Mouse (Mus musculus) lung, postnatal 14 days (tissue): ENCODE measurements around the gene Cadps.

ENCODE experiments used
- DNase-seq: peaks from one replicate; pipeline ENCODE4 v3.0.0; 2021

Cadps gene

DNA sequence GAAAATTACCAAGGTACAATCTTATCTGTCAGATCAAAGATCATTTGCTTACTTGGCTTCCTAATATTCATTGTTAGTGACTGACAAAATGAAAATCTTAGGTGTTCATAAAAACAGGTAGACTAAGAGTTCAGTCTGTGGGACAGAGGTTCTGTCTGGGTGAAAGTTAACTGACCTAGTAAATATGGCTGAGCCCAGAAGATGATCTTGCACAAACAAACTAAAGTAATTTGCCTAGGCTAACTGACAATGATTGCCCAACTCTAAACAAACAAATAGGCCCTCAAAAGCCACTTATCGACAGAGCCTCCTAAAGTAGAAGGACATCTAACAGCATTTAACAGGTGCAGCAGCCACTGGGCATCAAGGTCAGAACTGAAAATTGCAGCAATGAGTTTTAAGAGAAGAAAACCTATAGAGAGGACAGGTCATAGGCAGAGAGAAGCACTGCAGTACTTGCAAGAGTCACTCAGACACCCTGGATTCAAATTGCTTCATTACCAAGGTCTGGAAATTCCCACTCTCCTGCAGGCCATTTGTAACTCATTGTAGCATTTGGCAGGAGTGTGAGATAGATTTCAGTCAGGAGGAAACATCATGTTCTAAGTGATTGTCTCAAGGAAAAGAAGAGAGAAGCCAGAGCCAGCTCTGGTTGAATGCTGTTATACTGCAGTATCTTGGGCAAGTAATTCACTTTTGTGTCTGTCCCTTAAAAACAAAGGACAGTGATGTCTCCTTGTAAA is 100.3 kb downstream of the Cadps start:
- no peak for DNase-seq

DNA sequence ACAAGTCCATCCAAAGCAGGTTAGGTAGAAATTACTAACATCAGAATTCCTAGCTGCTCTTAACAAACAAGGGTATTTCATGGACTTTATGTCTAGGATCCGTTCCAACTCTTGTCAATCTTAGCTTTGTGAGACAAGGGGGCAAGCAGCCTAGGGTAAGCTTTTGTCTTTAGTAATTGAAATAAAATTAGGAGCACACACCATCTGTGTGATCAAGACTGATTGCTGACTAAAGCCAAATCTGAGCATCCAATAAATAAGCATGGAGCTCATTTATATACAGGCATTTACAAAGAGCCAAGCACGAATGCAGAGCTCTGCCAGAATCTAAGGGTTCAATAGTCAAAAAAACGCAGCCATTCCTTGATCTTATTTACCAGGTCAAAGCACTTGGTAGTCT is 104.1 kb downstream of the Cadps start:
- DNase-seq = no peak

DNA sequence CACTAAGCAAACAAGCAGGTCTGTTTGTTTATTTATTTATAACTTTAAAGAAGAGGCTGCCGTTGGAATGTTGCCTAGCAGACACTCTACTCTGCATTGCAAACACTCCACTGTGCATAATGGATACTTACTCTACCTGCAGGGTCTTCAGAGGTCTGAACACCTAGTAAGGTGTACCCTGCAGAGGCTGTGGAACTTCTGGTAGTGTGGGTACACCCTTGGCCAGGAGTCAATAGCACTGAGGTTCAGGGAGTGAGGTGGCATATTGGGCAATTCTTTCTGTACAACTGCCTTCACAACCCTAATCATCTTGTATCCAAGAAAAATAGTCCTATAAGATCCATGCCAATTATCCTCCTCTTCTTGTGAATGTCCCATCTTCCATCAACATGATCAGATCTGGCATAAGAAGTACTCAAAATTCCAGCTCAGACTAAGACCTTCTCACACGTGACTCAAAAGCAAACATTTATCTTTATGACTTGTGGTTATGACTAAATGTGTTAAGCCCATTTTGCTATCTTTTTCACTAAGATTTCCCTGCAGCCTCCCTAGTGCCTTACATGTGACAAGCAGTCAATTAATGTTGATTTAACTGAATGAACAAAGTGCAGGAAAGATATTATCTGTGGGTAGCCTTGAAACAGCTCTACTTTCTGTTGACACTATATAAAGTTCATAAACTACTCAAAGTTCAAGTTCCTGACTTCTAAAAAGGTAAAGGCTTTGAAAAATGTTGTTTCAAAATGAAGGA is 106.8 kb downstream of the Cadps start:
- no peak for DNase-seq

DNA sequence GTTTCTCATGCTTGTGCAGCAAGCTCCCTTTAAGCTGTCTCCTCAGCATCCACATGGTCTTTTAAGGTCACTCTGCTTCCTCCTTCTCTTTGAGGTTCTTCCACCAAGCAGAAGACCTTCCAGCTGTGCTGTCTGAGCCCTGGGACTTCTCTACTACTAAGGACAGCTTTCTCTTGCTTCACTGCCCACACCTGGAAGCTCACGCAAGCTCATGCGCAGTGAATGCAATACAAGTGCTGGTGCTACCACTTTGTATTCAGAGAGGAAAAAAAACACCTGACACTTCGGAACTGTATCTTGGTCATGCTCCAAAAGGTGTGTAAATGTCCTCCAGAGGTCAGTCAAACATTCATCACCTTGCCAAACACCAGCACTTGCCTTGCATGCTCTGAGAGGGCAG is 115.5 kb downstream of the Cadps start:
- no peak for DNase-seq

DNA sequence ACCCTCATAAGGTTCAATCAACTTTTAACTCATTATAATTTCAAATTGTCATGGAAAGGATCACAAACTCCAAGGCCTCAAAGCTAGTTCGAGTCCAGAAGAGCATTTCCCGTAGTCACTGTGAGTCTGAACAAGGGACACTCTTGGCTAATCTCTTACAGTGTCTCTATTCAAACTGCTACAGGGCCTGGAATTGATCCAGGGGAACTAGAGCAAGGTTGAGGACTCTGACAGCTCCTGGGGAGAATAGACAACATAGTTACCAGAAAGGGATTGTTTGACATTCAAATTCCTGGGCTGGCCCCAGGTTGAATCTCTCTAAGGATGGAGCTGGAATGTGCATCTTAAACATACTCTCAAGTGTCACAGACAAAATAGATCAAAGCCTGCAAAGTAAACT is 118.4 kb downstream of the Cadps start:
- DNase-seq = no peak

DNA sequence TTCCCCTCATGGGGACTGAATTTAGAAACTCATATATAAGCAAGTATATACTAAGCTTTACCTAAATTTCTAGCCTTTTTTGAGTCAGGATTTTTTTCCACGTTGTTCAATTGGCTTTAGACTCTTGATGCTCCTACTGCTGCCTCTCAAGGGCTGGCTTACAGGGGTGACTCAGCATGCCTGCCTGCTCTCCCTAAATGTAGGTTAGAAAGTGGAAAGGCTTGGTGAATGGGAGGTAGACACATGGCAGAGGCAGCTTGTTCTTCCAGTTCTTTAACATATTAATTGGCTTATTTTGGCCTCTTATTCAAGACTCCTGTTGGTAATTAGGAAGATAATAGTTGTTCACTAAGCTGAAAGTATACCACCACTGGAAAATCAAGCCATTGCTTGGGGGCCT is 132.7 kb downstream of the Cadps start:
- no peak for DNase-seq

DNA sequence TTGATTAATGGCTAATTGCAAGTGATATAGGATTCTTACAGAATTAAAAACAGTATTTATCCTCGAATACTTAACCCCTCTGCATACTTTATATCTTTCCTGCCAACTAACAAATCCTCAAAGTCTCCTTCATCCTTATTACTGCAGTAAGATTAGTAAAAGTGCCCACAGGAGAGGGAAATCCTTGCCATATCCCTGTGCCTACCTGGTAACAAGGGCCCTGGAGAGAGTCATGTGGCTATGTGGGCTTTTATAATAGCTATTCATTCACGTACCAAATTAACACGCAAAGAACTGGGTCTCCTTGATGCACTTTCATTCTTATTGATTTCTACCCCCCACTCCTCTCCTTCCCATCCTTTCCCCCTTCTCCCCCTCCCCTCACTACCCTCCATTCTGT is 137.9 kb downstream of the Cadps start:
- no peak for DNase-seq

DNA sequence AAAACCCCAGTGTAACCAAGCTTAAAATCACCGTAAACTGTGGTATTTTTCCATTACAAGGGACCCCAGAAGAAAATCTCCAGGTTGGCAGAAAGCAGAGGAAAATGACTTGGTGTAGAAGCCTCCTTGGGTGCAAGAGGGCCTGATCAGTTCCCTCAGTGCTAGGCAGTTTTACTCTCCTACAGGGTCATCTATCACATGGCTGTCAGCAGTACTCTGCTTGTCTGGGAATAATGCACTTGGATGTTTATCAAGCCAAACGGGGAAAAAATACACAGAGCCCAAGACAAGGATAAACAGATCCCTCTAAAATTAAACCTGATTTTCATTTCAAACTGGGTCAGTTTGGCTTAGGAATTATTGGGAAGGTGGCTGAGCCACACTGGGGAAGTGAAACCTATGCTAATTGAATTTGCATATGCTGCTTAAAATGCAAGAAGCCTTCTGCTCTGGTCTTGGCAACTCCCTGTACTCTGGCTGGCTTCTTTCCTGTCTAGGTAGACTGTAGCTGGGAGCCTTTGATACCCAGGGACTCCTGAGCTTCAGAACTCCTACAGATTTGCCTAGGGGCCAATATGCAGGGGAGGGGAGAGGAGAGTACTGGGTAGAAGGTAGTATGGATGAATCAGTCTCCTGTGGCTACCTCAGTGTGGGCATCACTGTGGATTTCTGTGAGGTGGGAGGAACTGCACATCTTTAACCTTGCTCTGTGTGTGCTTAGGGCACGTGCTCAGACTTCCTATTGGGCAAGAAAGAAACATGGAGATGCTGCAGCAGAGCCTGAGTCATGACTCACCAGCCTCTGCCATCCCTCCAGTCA is 141.8 kb downstream of the Cadps start:
- DNase-seq = no peak

DNA sequence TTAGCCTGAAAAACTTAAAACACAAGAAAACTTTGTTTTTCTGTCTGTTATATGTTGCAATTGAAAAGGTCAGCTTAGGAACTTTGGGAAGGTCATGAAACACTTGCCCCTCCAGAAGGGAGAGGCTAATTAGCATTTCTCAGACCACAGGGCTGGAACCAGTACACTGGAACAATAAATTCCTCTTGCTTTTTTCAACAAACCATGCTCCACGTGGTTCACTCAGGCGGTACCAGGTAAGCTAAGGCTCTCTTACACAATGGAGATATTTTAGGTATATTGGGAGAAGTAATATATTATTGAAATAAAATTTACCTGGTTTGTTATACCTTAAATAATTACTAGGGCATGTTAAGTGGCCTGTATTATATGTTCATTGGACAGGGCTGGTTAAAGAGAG is 161.4 kb downstream of the Cadps start:
- DNase-seq = no peak

DNA sequence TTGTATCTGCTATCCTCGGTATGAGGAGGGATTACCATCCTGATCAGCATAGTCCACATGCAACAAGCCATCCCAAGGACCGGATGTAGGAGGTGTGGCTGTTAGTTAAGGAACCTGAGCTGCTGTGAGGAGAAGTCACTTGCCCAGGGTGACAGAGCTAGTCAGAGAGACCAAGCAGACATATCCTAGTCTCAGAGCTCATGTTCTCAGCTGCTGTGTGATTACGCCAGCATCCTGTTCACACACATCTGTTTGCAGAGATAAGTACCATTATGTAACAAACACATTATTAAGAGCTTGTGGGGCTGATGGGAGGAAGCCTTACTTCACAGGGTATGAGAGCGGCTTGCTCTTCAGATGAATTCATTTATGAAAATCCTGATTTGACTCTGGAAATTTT is 165.5 kb downstream of the Cadps start:
- no peak for DNase-seq

DNA sequence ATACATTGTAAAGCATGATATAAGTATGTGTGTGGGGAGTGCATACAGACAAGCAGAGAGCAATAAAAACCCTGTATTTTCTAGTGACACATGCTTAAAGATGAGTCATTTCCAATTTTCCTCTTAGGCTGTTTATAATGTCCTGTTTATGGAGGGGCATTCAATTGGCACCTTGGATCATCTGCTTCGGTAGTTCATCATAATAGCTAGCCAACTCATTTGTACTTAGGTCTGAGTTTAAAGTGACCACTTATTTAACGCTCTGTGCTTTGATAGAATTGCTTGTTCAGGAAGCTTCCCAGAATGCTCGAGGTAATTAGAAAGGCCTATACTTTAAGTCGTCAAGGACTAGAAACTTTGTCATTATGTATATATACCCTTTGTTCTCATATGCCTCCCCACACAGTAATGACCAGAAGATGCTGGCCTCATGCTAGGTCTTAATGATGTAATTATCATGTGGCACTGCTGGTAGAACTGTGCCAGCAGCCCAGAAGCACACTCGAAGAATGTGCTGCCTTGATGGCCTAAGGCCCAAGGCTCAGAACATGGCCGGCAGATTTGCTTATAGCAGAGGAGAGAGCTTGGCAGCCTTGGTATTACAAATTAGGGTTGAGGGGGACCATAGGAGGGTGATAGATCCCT is 179.9 kb downstream of the Cadps start:
- no peak for DNase-seq

DNA sequence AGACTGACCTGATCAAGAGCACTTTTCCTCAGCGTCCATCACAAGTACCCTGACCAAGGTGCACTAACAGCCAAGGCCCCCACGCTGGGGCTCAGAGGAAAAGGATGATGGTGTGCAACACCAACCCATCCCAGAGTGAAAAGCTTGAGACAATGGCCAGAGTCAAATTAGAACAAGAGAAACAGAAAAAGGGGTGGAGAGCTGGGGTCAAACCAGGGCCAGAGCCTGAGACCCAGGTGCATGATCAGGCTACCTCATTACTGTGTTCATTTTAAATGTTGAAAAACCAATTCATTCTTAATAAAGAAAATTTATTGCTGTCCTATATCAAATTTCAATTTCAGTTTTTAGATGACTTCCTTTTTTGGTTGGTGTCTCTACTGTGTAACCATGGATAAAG is 184.1 kb downstream of the Cadps start:
- no peak for DNase-seq

DNA sequence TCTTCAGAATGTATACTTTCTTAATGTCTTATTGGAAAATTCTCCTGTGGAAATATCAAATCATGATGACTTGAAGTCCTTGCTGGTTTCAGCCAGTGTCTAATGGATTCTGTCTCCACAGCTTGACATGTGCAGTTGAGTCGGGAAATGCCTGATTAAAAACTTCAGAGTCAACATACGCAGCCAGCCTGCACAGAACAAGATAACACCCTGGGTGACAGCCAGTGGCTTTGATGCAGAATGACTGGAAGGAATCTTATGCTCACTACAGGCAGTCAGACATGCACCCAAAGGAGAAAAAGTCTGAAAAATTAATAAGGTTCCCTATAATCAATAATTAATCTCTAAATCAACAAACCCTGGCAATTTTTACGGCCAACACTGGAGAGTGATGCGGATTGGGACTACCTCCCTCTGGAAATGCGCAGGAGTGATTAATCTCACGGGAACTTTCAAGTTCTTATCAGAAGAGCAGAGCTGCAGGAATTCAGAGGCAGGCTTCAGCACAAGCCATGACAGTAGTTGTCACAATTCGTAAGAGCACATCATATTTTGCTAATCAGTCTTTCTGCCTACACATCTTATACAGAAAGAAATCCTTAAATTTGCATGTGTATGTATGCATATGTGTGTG is 185.6 kb downstream of the Cadps start:
- DNase-seq = no peak

DNA sequence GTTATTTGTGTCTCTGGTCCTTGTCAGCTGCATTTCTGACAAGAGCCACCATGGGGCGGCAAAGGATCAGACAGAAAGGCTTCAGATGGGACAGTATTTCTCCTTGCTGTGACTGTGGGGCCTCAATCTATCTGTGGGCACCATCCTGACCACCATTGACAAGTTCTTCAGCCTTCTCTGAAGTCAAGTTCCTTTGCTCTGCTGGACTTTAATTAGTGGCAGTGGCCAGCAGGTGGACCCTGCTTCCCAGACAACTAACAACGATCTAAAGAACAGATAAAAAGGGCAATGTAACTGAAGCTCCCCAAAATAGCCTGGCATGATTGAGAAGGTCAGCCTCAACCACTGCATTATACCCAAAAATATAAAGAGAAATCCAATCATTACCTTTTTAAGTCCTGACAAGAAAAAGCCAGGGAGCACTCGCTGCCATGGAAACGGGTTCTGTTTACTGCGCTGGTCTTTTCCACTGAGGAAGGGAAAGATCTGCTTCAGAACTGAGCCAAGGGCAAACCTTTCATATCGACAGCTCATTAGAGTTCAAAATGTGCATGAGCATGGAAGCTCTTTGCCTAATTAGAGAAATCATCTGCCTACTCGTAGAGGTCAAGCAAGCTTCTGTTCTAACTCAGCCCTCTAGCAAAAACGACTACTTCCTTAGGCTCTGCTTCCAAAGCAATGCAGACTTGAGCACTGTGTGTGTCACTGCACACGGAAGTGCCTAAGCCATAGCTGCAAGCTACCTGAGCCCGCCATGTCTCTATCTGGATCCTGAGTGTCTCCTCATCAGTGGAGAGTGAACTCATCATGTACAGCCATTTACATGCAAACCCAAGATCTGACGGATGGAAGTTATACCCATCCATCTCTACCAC is 198.4 kb downstream of the Cadps start:
- DNase-seq = no peak

DNA sequence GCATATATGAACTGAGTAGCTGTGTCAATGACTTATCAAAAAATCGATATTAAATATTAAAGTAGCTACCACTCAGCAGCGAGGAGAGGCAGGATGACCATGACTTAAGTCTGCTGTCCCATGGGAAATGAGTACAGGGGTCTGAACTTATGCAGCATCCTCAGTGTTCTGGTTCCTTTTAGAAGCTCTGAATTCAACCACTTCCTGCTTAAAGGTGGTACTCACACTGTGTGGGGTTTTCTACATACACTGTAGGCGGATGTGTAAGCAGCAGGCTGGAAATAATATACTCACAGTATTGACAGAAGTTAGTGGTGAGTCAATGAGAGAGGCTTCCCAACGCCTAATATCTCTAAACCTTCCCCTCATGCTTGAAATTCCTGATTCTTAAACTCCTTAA is 215.9 kb downstream of the Cadps start:
- DNase-seq = no peak

DNA sequence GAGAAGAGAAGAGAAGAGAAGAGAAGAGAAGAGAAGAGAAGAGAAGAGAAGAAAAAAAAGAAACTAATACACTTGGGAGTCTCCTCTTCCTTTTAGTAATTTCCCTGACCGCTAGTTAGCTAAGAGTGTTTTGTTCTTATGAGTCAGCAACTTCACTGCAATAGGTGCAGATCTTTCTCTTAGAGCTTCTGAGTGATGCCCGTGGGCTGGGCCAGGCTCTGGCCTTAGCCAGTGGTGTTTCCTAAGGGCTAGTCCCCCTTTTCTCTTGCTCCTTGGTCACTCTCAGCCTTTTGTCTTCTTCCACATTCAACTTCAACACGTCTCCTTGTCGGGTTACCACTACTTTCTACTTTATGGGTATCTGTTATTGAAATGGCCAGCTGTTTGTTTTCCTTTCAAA is 216.7 kb downstream of the Cadps start:
- no peak for DNase-seq

DNA sequence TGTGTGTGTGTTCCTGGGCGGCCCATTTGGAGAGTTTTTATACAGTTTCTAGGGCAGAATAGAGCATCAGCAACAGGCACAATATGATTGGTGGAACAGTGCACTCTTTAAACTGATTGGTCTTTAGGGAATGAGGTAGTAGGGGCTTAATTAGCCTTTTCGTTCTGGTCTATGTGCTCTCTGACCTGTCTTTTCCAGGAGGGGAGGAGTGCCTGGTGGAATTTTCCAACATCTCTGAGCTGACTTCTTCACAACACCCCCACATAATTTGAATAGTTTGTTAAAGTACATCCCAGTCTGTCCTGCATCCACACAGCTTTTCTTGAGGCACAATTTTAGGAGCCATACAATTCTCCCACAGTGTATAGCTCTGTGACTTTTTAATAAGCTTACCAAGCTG is 220.8 kb downstream of the Cadps start:
- DNase-seq = no peak

DNA sequence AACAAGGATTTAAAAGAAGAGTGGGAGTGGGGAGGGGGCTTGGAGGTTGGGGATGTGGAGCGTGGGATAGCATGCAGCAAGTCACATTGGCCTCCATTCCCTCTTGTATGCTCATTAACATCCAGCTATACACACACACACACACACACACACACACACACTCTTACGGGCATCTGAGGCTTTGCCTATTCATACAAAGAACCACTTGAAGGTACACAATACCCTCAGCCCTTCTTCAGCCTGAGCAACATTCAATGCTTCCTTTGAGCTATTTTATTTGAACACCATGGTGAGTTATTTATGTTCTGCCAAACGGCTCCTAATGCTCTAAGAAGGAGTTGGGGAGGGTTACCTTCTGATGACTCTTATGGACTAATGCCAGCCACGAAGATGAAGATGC is 227.6 kb downstream of the Cadps start:
- no peak for DNase-seq

DNA sequence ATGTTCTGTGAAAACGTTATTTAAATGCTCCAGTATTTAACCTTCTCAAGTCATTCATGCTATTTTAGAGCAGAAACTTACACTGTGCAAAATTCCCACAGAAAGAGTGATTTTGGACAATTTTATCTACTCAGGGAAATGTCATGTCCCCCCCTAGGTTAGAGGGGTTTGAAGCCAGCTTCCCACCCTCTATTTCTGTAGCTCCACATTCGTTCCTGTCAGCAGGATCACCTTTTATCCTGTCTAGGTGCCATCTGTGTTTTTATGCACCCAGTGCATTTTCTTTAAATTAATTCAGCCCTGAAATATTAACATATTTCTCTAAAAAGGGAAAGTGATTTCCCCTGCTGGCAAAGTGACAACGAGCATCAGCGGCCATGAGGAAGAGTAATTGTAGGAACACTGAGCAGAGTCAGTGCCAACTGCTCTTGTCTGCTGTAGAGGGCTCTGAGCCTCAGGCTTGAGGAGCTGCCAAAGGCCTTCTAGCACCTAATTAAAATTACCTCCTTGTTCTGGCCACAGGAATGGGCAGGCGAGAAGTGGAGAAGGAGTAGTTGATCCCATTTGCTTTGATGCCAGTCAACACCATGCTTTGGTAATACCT is 230.3 kb downstream of the Cadps start:
- DNase-seq = no peak

DNA sequence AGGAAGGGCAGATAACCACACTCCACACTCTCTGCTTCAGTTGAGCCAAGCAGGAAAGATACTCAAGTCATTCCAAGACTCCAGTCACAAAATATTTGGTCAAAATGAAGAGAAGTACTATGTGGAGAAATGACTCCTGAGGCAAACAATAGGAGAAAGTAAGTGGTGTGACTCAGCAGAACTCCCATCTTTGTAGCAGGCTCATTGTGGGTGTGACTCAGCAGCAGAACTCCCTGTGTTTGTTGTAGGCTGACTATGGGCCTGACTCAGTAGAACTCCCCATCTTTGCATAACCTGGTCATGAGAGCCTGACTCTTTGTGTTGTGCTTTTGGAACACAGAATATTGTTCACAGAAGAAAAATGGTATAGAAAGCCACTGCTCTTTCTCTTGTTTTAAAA is 231.1 kb downstream of the Cadps start:
- no peak for DNase-seq

DNA sequence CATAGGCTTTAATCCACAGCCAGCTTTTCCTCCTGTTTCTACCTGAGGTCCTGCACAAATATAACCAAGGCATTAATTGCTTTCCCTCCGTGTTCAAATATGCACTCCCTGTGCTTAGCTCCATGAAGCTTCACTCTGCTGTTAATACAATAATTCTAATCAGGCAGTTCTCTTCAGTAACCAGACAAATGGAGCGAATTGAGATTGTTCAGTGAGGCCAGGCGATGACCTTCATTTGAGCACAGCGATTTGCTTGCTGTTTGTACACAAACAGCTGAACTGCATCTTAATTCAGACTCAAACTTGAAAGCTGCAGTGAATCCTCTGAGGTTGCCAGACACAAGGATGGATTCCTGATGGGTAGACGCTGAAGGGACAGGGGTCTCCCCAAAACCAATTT is 239.3 kb downstream of the Cadps start:
- no peak for DNase-seq
